Mouse (Mus musculus) kidney, postnatal 0 days (tissue): ENCODE measurements around the gene Odf3b. TPM values are rescaled to one million over a fixed set of nuclear protein-coding genes. Genes with fewer than 3 reads are reported as not detected.

Source experiments
- ATAC-seq: fragments of 200-750 bp; cut with Nextera tagmentation; replicated peaks from 2 replicates; pipeline ENCODE4 v1.8.0; 2017; ENCODE audit warnings: low read depth, moderate number of reproducible peaks, moderate TSS enrichment, moderate library complexity; ENCODE audit not compliant: low FRiP score
- DNase-seq: peaks from one replicate; pipeline ENCODE4 v3.0.0-alpha.2; 2016; ENCODE audit warnings: low spot score
- H3K27ac ChIP-seq: fragments of 300-500 bp; sonication (generic); 2 replicates; pipeline ENCODE4 v1.5.1; 2014; ENCODE audit warnings: mild to moderate bottlenecking
- H3K27me3 ChIP-seq: fragments of 300-500 bp; sonication (generic); 2 replicates; pipeline ENCODE4 v1.6.1; 2014; ENCODE audit warnings: low read length, mixed read lengths; ENCODE audit not compliant: insufficient read depth
- H3K36me3 ChIP-seq: fragments of 300-500 bp; sonication (generic); 2 replicates; pipeline ENCODE4 v1.6.1; 2014; ENCODE audit warnings: low read length, mixed read lengths; ENCODE audit not compliant: insufficient read depth
- H3K4me1 ChIP-seq: fragments of 300-500 bp; sonication (generic); replicated peaks from 2 replicates; pipeline ENCODE4 v1.6.1; 2014; ENCODE audit warnings: antibody characterized with exemption, low read length, mixed read lengths; ENCODE audit not compliant: insufficient read depth
- H3K4me2 ChIP-seq: fragments of 300-500 bp; sonication (generic); 2 replicates; pipeline ENCODE4 v1.6.1; 2014; ENCODE audit warnings: mild to moderate bottlenecking, low read length, moderate library complexity, mixed read lengths
- H3K4me3 ChIP-seq: fragments of 300-500 bp; sonication (generic); replicated peaks from 2 replicates; pipeline ENCODE4 v1.5.1; 2014; ENCODE audit warnings: low read depth, low read length
- H3K9ac ChIP-seq: fragments of 300-500 bp; sonication (generic); 2 replicates; pipeline ENCODE4 v1.6.1; 2014; ENCODE audit warnings: low read depth, low read length
- H3K9me3 ChIP-seq: fragments of 300-500 bp; sonication (generic); replicated peaks from 2 replicates; pipeline ENCODE4 v1.6.1; 2016; ENCODE audit warnings: low read length, inconsistent platforms, mixed read lengths
- CTCF ChIP-seq: IDR thresholded peaks from 2 replicates; pipeline ENCODE4 v1.5.1; 2016; ENCODE audit warnings: antibody characterized with exemption, low read depth, mild to moderate bottlenecking, moderate library complexity
- WGBS: fragments of 180-500 bp; shearing (Covaris S2); extraction: QIAGEN DNeasy Blood & Tissue Kit; methylation state at CpG from one replicate; pipeline ENCODE4 v1.1.7; 2014; 5-methylcytosine and 5-hydroxymethylcytosine counted together
- polyA plus RNA-seq: library from polyadenylated mRNA; unstranded; fragments of >200 nt; fragmentation: Nextera tagmentation; extraction: Ambion mirVana; gene quantifications from 2 replicates; pipeline ENCODE4 v1.2.1, GENCODE M21; 2015

The Odf3b gene
- polyA plus RNA-seq, 1 experiment from 2014 or later: 0.68 TPM

DNA sequence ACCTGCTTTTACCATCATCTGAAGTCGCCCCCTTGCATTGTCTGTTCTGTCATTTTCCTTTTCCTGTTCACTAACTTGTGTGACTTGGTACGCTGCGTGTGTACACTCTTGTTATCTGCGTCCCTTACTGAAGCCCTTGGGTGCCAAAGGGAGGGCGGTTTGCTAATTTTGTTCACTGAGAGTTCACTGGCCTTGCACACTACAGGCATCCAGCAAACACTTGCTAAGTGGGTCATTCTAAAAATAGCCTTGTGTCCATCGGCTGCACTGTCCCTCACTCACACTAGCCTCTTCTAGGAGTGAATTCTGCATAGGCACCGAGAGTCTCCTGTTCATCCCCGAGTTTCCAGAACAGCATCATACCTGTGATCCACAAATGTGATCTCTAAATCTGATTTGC, 36.2 kb upstream of the Odf3b start:
- ATAC-seq: no peak
- 85% methylated on average over 8 of the region's 8 CpGs for WGBS
- Histone ChIP-seq H3K4me1 (no peaks in the 10 kb centered on the region), H3K9me3 (no peaks in the 10 kb centered on the region), H3K36me3 (0 out of 2 replicates have a peak, but pooled peaks cover 3% of the 10 kb centered on the region), H3K9ac (no peak overlapping the region), H3K4me2 (no peak overlapping the region), H3K27ac (no peak overlapping the region), H3K4me3 (no peak overlapping the region), H3K27me3 (no peaks in the 10 kb centered on the region)
- TF ChIP-seq CTCF: no peak
- DNase-seq: no peak

GRCm38 (mm10) chr15:89410118-89410517, 31.0 kb upstream of the Odf3b start, which contains the start of gene Syce3:
TSS of gene Syce3 (minus strand) at chr15:89410503.
- no peak for DNase-seq
- H3K4me1 ChIP-seq: no peaks in the 10 kb centered on the region

GRCm38 (mm10) chr15:89406691-89407090, 27.6 kb upstream of the Odf3b start:
- Histone ChIP-seq H3K4me2 (no peak overlapping the region), H3K4me3 (no peak overlapping the region), H3K27ac (no peak overlapping the region), H3K27me3 (no peaks in the 10 kb centered on the region), H3K9ac (no peak overlapping the region), H3K9me3 (no peaks in the 10 kb centered on the region), H3K36me3 (no peaks in the 10 kb centered on the region), H3K4me1 (no peaks in the 10 kb centered on the region)
- no peak for TF ChIP-seq CTCF
- DNase-seq (no peak), ATAC-seq (no peak)

More at GRCm38 (mm10) chr15:89410118-89410517, 31.0 kb upstream of the Odf3b start, which contains the start of gene Syce3:
- 88% methylated on average over 23 of the region's 24 CpGs for WGBS
- H3K4me3 ChIP-seq: no peak within 1 kb of the TSS
- no peak within 1 kb of the TSS for H3K9ac ChIP-seq
- H3K9me3 ChIP-seq: no peaks in the 10 kb centered on the region
- H3K36me3 ChIP-seq: no peaks in the 10 kb centered on the region
- ATAC-seq: 0 out of 2 replicates have a peak, but pooled peaks have one; percentile 21
- no peak within 1 kb of the TSS for H3K27ac ChIP-seq
- TF ChIP-seq CTCF: no peak
- H3K4me2 ChIP-seq: no peak within 1 kb of the TSS
- H3K27me3 ChIP-seq: no peaks in the 10 kb centered on the region

DNA sequence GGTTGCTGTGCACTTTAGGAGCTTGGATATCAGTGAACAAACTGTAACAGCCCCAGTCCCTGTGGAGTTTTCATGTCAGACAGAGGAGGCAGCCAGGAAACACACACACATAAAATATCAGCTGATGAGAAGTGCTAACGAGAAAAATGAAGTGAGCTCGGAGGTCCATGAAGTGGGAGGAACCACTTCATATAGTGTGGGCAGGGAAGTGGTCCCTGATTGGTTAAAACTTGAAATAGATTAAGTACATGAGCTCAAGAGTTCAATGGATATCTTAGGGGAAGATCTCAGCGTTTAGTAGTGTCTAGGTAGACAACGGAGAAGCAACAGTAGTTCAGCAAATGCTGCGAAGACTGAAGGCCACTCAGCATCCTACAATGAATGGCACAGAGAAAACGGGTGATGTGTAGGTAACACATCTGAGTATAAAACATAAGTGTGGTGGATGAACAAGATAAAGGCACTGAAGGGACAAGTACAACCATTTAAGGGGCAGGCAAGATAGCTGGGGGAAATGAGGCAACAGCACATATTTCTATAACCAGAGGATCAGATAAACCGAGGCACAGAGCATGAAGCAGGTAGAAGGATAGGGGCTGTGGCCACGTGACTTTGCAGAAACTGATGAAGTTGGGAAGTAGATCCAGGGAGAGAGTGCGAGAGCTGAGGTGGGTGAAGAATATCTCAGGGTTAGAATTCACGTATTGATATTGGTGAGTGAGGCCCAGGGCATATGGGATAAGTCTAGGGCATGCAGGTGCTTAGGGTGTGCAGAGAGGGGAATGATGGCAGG, 25.9 kb upstream of the Odf3b start:
- H3K9ac ChIP-seq: no peak overlapping the region
- DNase-seq: no peak
- WGBS: 78% methylated on average over 10 of the region's 10 CpGs
- H3K36me3 ChIP-seq: no peaks in the 10 kb centered on the region
- ATAC-seq: no peak
- no peak overlapping the region for H3K27ac ChIP-seq
- TF ChIP-seq CTCF: no peak
- H3K4me1 ChIP-seq: no peaks in the 10 kb centered on the region
- no peak overlapping the region for H3K4me3 ChIP-seq
- H3K27me3 ChIP-seq: no peaks in the 10 kb centered on the region
- no peak overlapping the region for H3K4me2 ChIP-seq
- no peaks in the 10 kb centered on the region for H3K9me3 ChIP-seq

DNA sequence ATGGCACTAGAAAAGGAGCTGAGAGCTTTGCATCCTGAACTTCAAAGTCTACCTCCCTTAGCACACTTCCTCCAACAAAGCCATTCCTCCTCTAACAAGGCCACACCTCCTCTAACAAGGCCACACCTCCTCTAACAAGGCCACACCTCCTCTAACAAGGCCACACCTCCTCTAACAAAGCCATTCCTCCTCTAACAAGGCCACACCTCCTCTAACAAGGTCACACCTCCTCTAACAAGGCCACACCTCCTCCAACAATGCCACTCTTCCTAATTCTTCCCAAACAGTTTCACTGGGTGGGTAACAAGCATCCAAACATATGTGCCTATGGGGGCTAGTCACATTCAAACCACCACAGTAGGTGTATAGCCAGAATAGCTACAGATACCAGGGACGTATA, 23.4 kb upstream of the Odf3b start:
- Histone ChIP-seq H3K4me1 (no peaks in the 10 kb centered on the region), H3K9ac (no peak overlapping the region), H3K4me3 (no peak overlapping the region), H3K27ac (no peak overlapping the region), H3K9me3 (no peaks in the 10 kb centered on the region), H3K36me3 (no peaks in the 10 kb centered on the region), H3K4me2 (no peak overlapping the region), H3K27me3 (no peaks in the 10 kb centered on the region)
- WGBS: 87% methylated on average over 1 of the region's 1 CpGs
- no peak for DNase-seq
- TF ChIP-seq CTCF: no peak
- ATAC-seq: no peak

DNA sequence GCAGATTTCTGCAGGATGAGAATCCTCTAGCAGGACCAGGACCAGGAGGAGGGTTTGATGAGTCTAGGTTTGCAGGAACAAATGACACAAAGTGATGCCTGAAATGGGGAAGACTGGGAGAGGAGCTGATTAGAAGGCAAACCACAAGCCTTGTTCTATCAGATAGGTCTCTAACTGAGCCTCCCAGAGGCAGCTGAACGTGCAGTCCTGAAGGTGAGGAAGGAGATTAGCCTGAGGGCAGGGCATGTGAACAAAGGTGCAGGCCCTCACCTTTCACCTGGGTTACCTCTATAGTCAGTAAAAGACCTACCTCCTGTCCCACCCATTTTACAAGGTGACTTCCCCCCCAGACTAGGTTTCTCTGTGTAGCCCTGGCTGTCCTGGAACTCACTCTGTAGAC, 20.6 kb upstream of the Odf3b start:
- DNase-seq (no peak), ATAC-seq (no peak)
- no peak overlapping the region for H3K4me2 ChIP-seq
- no peak overlapping the region for H3K4me3 ChIP-seq
- H3K36me3 ChIP-seq: no peaks in the 10 kb centered on the region
- no peaks in the 10 kb centered on the region for H3K9me3 ChIP-seq
- no peaks in the 10 kb centered on the region for H3K27me3 ChIP-seq
- 30% methylated on average over 1 of the region's 1 CpGs for WGBS
- no peak overlapping the region for H3K9ac ChIP-seq
- no peak for TF ChIP-seq CTCF
- no peaks in the 10 kb centered on the region for H3K4me1 ChIP-seq
- H3K27ac ChIP-seq: no peak overlapping the region
